Mouse (Mus musculus) cerebellum, adult 18-20 months (tissue): ENCODE measurements around the gene Rab3c.

ENCODE experiments used
- DNase-seq, 2 experiments: peaks; one replicate each; pipeline ENCODE4 v3.0.0; 2021

Rab3c gene

GRCm38 (mm10) chr13:110280563-110281144, at the start of gene Rab3c:
Gene Rab3c, minus strand, starts transcription at chr13:110280996.
- peak; percentile 37 to 57 for DNase-seq

GRCm38 (mm10) chr13:110318746-110319145, 38.0 kb upstream of the Rab3c start:
- peak; percentile 22 to 33 for DNase-seq

- DNase-seq, result no peak
Observed at GRCm38 (mm10) chr13:110307188-110307587, 26.4 kb upstream of the Rab3c start.

GRCm38 (mm10) chr13:110297112-110297511, 16.3 kb upstream of the Rab3c start:
- no peak for DNase-seq

GRCm38 (mm10) chr13:110288499-110288898, 7.7 kb upstream of the Rab3c start:
- DNase-seq, result no peak

- DNase-seq, result no peak
Observed at GRCm38 (mm10) chr13:110283781-110284180, 3.0 kb upstream of the Rab3c start.

- DNase-seq, result peak; percentile 83 to 88
Observed at GRCm38 (mm10) chr13:110280028-110280562, 701 bp downstream of the Rab3c start.

- peak; percentile 21 to 26 for DNase-seq
Observed at GRCm38 (mm10) chr13:110278976-110279736, 1.6 kb downstream of the Rab3c start.

- no peak for DNase-seq
Observed at GRCm38 (mm10) chr13:110277709-110278108, 3.1 kb downstream of the Rab3c start.

- no peak for DNase-seq
Observed at GRCm38 (mm10) chr13:110275471-110275870, 5.3 kb downstream of the Rab3c start.

GRCm38 (mm10) chr13:110260649-110261048, 20.1 kb downstream of the Rab3c start:
- DNase-seq, result no peak

- peak in 1 of 2 experiments; percentile 13 for DNase-seq
Observed at GRCm38 (mm10) chr13:110251453-110251852, 29.3 kb downstream of the Rab3c start.

- no peak for DNase-seq
Observed at GRCm38 (mm10) chr13:110248481-110248880, 32.3 kb downstream of the Rab3c start.

GRCm38 (mm10) chr13:110238970-110239369, 41.8 kb downstream of the Rab3c start:
- DNase-seq, result no peak

- DNase-seq, result peak; percentile 19 to 27
Observed at GRCm38 (mm10) chr13:110237209-110237935, 43.4 kb downstream of the Rab3c start.

- no peak for DNase-seq
Observed at GRCm38 (mm10) chr13:110233364-110233763, 47.4 kb downstream of the Rab3c start.

GRCm38 (mm10) chr13:110231086-110231688, 49.6 kb downstream of the Rab3c start:
- no peak for DNase-seq

- DNase-seq, result no peak
Observed at GRCm38 (mm10) chr13:110230046-110230445, 50.8 kb downstream of the Rab3c start.

- DNase-seq, result no peak
Observed at GRCm38 (mm10) chr13:110219195-110219594, 61.6 kb downstream of the Rab3c start.

- DNase-seq, result peak in 1 of 2 experiments; percentile 16
Observed at GRCm38 (mm10) chr13:110218497-110218896, 62.3 kb downstream of the Rab3c start.

- no peak for DNase-seq
Observed at GRCm38 (mm10) chr13:110211526-110212075, 69.2 kb downstream of the Rab3c start.

GRCm38 (mm10) chr13:110198906-110199305, 81.9 kb downstream of the Rab3c start:
- DNase-seq, result no peak

- DNase-seq, result no peak
Observed at GRCm38 (mm10) chr13:110190039-110190438, 90.8 kb downstream of the Rab3c start.
